Mouse (Mus musculus): ENCODE results near the gene Fam3c.

- TF ChIP-seq CTCF (IDR thresholded peaks at IDR 0.05; ENCODE audit: low read depth, low read length) (no peak), POLR2A (IDR thresholded peaks at IDR 0.05; ENCODE audit: borderline replicate concordance, low read depth, low read length) (no peak; the same call in 1 of the 2 replicates)
These were observed at the start of gene Fam3c for GRCm38 (mm10) chr6:22356086-22356507.

Measured in bone marrow macrophage, adult 2 months (primary cell).